Mouse (Mus musculus): ENCODE results near the gene Cep128.

Gene Cep128

GRCm38 (mm10) chr12:91183928-91184327 lies 200.3 kb downstream of the Cep128 start:
- in situ Hi-C loops (cut with MboI), result no loop called here

GRCm38 (mm10) chr12:91183304-91183855 lies 200.8 kb downstream of the Cep128 start:
- in situ Hi-C loops (cut with MboI), result no loop called here

GRCm38 (mm10) chr12:91176808-91177526 lies 207.2 kb downstream of the Cep128 start:
- in situ Hi-C loops (cut with MboI), result no loop called here

- in situ Hi-C loops (cut with MboI), result no loop called here
Measured at GRCm38 (mm10) chr12:91171613-91172012, 212.6 kb downstream of the Cep128 start.

GRCm38 (mm10) chr12:91161015-91161730 lies 223.0 kb downstream of the Cep128 start:
- in situ Hi-C loops (cut with MboI), result no loop called here

- in situ Hi-C loops (cut with MboI), result no loop called here
Measured at GRCm38 (mm10) chr12:91158481-91158880, 225.7 kb downstream of the Cep128 start.

GRCm38 (mm10) chr12:91154052-91154451 lies 230.2 kb downstream of the Cep128 start:
- in situ Hi-C loops (cut with MboI), result no loop called here

GRCm38 (mm10) chr12:91149152-91149551 lies 235.1 kb downstream of the Cep128 start:
- in situ Hi-C loops (cut with MboI), result no loop called here

GRCm38 (mm10) chr12:91134740-91135517 lies 249.3 kb downstream of the Cep128 start:
- in situ Hi-C loops (cut with MboI), result no loop called here

- in situ Hi-C loops (cut with MboI), result no loop called here
Measured at GRCm38 (mm10) chr12:91115054-91115453, 269.2 kb downstream of the Cep128 start.

- in situ Hi-C loops (cut with MboI), result no loop called here
Measured at GRCm38 (mm10) chr12:91103316-91103715, 280.9 kb downstream of the Cep128 start.

GRCm38 (mm10) chr12:91097869-91098268 lies 286.3 kb downstream of the Cep128 start:
- in situ Hi-C loops (cut with MboI), result no loop called here

GRCm38 (mm10) chr12:91096197-91096596 lies 288.0 kb downstream of the Cep128 start:
- in situ Hi-C loops (cut with MboI), result no loop called here

GRCm38 (mm10) chr12:91088271-91088670 lies 295.9 kb downstream of the Cep128 start:
- in situ Hi-C loops (cut with MboI), result no loop called here

GRCm38 (mm10) chr12:91085967-91086366 lies 298.2 kb downstream of the Cep128 start:
- in situ Hi-C loops (cut with MboI), result no loop called here

GRCm38 (mm10) chr12:91075600-91075999 lies 308.6 kb downstream of the Cep128 start:
- in situ Hi-C loops (cut with MboI), result no loop called here

- in situ Hi-C loops (cut with MboI), result no loop called here
Measured at GRCm38 (mm10) chr12:91070551-91071045, 313.6 kb downstream of the Cep128 start.

GRCm38 (mm10) chr12:91067083-91067441 lies 317.1 kb downstream of the Cep128 start:
- in situ Hi-C loops (cut with MboI), result no loop called here

- in situ Hi-C loops (cut with MboI), result no loop called here
Measured at GRCm38 (mm10) chr12:91066286-91067082, 317.7 kb downstream of the Cep128 start.

- in situ Hi-C loops (cut with MboI), result no loop called here
Measured at GRCm38 (mm10) chr12:91065423-91065822, 318.8 kb downstream of the Cep128 start.

GRCm38 (mm10) chr12:91064368-91064999 lies 319.7 kb downstream of the Cep128 start:
- in situ Hi-C loops (cut with MboI), result no loop called here
